Mouse (Mus musculus) megakaryocyte-erythroid progenitor cell, adult 5 weeks (primary cell): ENCODE results near the gene Mad2l1. TPM values are rescaled to one million over a fixed set of nuclear protein-coding genes. Genes with fewer than 3 reads are reported as not detected.

Experiments
- polyA plus RNA-seq: library from polyadenylated mRNA; stranded (reverse); fragments of >175 nt; gene quantifications from 2 replicates; pipeline ENCODE4 v1.2.3, GENCODE M21; 2012

The Mad2l1 gene
- 4.0 and 5.1 TPM in 2 replicates for polyA plus RNA-seq

GRCm38 (mm10) chr6:66535028-66535862 lies at the start of gene Mad2l1:
Gene Mad2l1, plus strand, starts transcription at chr6:66535390.

GRCm38 (mm10) chr6:66559996-66560395 lies 24.8 kb downstream of the Mad2l1 start, which contains the start of gene Vmn1r32:
Gene Vmn1r32, minus strand, starts transcription at chr6:66560096.

Other genes starting within 250 kb of the Mad2l1 start
- gene Vmn1r32, start 24.7 kb downstream of the Mad2l1 start, polyA plus RNA-seq, result not detected in 2 replicates
- gene Vmn1r33, start 82.9 kb downstream of the Mad2l1 start, polyA plus RNA-seq, result not detected in 2 replicates
- gene Vmn1r34, start 108.5 kb downstream of the Mad2l1 start, polyA plus RNA-seq, result not detected in 2 replicates
- gene Vmn1r35, start 150.5 kb downstream of the Mad2l1 start, polyA plus RNA-seq, result not detected in 2 replicates
- not detected in 2 replicates for gene Vmn1r36, start 183.8 kb downstream of the Mad2l1 start, polyA plus RNA-seq
- not detected in 2 replicates for gene Vmn1r37, start 194.0 kb downstream of the Mad2l1 start, polyA plus RNA-seq
- not detected in 2 replicates for gene Vmn1r38, start 247.2 kb downstream of the Mad2l1 start, polyA plus RNA-seq